Mouse (Mus musculus) ZHBTc4 (cell line): ENCODE measurements around the gene Rgs14.

Experiments
- DNase-seq: peaks from one replicate; pipeline ENCODE4 v3.0.0-alpha.2; 2011; ENCODE audit warnings: low read depth, low spot score

The Rgs14 gene

GRCm38 (mm10) chr13:55344286-55344685 lies 25.2 kb upstream of the Rgs14 start:
- no peak for DNase-seq

DNA sequence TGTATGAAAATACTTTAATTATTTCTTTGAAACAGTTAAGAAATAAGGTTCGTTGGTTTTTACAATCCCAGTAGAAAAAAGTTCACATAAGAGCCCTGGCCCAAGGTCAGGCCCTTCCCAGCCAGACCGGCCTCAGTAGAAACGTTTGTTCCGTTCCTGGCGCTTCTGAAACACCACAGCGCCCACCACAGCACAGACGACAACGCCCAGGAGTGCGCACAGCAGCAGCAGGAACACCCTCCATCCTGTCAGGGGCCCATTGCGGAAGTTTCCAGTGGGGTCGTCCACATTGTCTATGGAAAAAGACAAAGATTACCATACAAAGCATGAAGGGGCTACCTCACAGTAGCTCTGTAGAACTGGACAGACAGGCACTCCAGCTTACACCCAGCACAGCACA lies 22.8 kb upstream of the Rgs14 start:
- DNase-seq, result no peak

GRCm38 (mm10) chr13:55361145-55361544 lies 8.4 kb upstream of the Rgs14 start:
- no peak for DNase-seq

- no peak for DNase-seq
Observed at GRCm38 (mm10) chr13:55361974-55362452, 7.5 kb upstream of the Rgs14 start.

GRCm38 (mm10) chr13:55362453-55363060 lies 7.0 kb upstream of the Rgs14 start, which contains the start of gene Lman2:
TSS of gene Lman2 (minus strand) at chr13:55362783.
- peak; percentile 99 for DNase-seq

DNA sequence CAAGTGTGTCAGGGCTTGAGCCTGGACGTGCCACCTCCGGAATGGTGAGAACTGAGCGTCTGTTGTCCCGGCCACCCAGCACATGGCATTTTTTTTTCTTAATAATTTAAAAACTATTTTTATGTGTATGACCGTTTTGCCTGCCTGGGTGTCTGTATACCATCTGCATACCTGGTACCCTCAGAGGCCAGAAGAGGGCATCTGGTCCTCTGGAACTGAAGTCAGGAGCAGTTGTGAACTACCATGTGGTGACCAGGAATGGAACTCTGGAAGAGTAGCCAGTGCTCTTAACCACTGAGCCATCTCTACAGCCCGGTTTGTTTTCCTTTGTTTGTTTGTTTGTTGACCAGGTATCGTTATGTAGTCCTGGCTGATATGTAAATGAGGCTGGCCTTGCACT lies 1.1 kb upstream of the Rgs14 start:
- no peak for DNase-seq

GRCm38 (mm10) chr13:55370234-55370633 lies 702 bp downstream of the Rgs14 start:
- DNase-seq, result no peak

- no peak for DNase-seq
Observed at GRCm38 (mm10) chr13:55371007-55371681, 1.6 kb downstream of the Rgs14 start.

GRCm38 (mm10) chr13:55371740-55372139 lies 2.2 kb downstream of the Rgs14 start:
- no peak for DNase-seq

DNA sequence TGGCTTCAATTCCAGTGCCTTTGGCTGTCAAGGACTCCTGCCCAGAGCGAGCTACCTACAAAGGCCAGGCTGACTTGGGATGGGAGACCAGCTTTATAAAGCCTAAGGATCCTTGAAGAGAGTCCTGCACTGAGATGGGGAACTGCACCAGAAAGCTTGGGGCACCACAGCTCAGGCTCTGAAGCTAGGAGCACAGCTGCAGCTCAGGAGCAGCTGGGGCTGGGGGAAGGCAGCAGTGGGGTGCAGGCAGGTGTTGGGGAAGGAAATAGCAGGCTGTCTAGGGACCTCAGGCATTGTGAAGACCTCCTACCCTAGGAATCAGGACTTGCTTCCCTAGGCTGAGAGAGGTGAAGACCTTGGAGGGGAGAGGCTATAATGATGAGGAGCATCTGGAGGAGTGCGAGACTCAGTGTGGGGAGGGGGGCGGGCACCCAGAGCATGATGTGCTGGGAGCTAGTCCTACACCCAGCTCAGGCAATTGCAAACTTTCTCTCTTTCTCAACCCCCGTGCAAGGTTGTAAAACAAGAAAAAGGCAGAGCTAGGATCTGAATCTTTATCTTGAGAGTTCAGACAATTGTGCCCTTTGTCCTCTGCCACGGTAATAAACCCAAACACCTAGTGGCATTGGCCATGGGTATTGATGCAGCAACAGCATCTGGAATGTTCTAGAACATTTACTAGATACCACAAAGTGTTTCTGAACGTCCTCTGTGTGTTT lies 4.8 kb downstream of the Rgs14 start:
- no peak for DNase-seq

GRCm38 (mm10) chr13:55375877-55376276 lies 6.3 kb downstream of the Rgs14 start:
- DNase-seq, result no peak

GRCm38 (mm10) chr13:55378907-55379580 lies 9.5 kb downstream of the Rgs14 start:
- DNase-seq, result peak; percentile 80

GRCm38 (mm10) chr13:55381790-55382189 lies 12.3 kb downstream of the Rgs14 start:
- no peak for DNase-seq

DNA sequence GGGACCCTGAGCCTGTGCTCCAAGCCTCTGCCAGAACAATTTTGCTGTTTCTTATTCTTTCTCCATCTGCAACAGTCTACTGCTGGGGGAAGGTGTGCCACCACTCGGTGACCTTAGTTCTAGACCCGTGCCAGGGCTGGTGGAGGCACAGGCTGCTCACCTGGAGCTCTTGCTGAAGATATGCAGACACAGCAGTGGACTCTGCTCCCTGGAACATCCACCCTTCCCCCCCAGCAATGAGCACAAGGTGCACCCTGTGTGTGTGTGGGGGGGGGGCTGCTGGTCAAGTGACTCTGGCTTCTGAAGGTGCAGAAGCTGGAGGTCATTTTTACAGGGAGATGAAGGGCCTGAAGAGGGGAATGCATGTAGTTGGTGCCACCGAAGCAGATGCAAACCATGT lies 21.1 kb downstream of the Rgs14 start:
- no peak for DNase-seq

- DNase-seq, result no peak
Observed at GRCm38 (mm10) chr13:55391626-55392029, 22.1 kb downstream of the Rgs14 start.

- DNase-seq, result peak; percentile 87
Observed at GRCm38 (mm10) chr13:55392933-55393332, 23.4 kb downstream of the Rgs14 start.

DNA sequence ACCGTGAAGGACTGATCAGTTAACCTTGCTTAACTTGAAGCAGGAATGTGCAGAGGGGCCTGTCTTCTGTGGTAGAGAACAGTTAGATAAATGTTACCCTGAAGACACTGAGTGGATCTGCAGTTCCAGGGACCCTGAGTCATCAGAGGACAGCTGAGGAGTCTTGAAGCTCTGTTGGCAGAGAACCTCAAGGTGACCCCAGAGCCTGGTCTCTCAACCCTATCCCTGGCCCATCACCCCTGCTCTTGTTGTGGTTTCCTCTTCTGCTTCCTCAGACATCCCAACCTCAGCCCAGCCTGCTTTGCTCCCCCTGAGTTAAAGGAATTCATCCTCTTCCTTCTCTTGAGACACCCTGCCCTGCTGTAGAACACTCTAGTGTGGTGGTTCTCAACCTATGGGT lies 28.6 kb downstream of the Rgs14 start, which contains the start of gene Slc34a1:
Slc34a1 (plus strand) TSS at position 100 of the 400 bp plus-strand sequence.
- DNase-seq, result no peak

DNA sequence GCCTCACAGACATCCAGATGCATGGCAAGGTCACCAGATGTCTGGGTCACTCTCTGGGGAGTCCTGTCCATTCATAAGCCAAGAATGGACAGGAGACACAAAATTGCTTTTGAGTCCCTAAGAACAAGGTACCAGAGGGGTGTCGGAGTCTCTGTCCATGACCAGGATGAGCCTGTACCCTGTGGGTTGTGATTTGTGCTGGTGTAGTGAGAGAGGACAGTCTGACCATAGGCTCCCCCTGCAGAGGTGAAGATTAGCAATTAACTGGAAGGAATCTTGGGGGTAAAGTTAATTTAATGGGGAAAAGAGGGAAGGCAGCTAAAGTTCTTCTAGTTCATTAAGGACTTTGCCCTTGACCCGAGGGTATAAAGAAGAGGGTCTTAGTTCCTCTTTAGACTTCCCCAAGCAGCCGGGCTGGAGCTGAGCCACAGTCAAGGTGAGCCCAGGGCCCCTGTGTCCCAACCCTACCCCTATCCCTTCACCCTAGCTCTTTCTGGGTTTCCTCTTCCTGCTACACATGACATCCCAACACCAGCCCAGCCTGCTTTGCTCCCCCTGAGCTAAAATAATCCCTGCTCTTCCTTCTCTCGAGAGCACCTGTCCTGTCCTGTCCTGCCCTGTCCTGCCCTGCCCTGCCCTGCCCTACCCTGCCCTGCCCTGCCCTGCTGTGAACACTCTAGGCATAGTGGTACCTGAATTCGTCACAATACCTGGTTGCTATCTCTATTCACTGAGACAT lies 29.9 kb downstream of the Rgs14 start:
- no peak for DNase-seq

DNA sequence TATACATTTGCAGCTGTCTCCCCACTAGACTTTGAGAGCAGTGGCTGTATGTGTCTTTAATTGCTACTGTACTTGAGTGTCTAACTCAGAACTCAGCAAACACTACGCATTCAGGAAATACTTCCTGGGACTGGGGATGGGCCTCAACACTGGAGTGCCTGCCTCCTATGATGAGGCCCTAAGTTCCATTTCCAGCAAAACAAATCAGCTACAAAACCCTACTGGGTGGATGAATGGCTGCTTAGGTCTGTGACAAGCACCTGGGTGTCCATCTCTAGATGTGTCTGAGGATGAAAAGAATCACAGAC lies 30.5 kb downstream of the Rgs14 start:
- DNase-seq, result no peak

- DNase-seq, result no peak
Observed at GRCm38 (mm10) chr13:55403266-55403665, 33.7 kb downstream of the Rgs14 start.
